Mouse (Mus musculus) liver, adult 2 months (tissue): ENCODE results near the gene Mgat4a. TPM values are rescaled to one million over a fixed set of nuclear protein-coding genes. Genes with fewer than 3 reads are reported as not detected.

Experiments used
- DNase-seq: peaks from one replicate; pipeline ENCODE4 v3.0.0-alpha.2; 2011; ENCODE audit warnings: low read depth, low spot score; ENCODE audit errors: extremely low read depth
- H3K27ac ChIP-seq: fragments of 200-500 bp; replicated peaks from 2 replicates; pipeline ENCODE4 v1.5.1; 2012; ENCODE audit warnings: low read depth, mild to moderate bottlenecking, control low read depth, inconsistent platforms, low read length; ENCODE audit not compliant: insufficient read depth
- H3K27me3 ChIP-seq: fragments of 200-500 bp; 2 replicates; pipeline ENCODE4 v1.6.1; 2012; ENCODE audit warnings: mild to moderate bottlenecking, moderate library complexity, low read length, inconsistent platforms; ENCODE audit not compliant: control insufficient read depth, insufficient read depth
- H3K36me3 ChIP-seq: fragments of 200-500 bp; 2 replicates; pipeline ENCODE4 v1.6.1; 2012; ENCODE audit warnings: low read length, inconsistent platforms; ENCODE audit not compliant: control insufficient read depth, insufficient read depth
- H3K4me1 ChIP-seq: fragments of 200-500 bp; 2 replicates; pipeline ENCODE4 v1.6.1; 2011; ENCODE audit warnings: low read length; ENCODE audit not compliant: control insufficient read depth, insufficient read depth
- H3K4me3 ChIP-seq: fragments of 200-500 bp; 2 replicates; pipeline ENCODE4 v1.5.1; 2011; ENCODE audit warnings: low read depth, mild to moderate bottlenecking, control low read depth, low read length, moderate library complexity; ENCODE audit not compliant: insufficient read depth
- H3K79me2 ChIP-seq: fragments of 200-500 bp; 2 replicates; pipeline ENCODE4 v1.6.1; 2012; ENCODE audit warnings: inconsistent platforms, mild to moderate bottlenecking, low read length, moderate library complexity; ENCODE audit not compliant: control insufficient read depth, insufficient read depth
- H3K9ac ChIP-seq: fragments of 200-500 bp; 2 replicates; pipeline ENCODE4 v1.6.1; 2012; ENCODE audit warnings: low read depth, mild to moderate bottlenecking, control low read depth, inconsistent platforms, low read length
- CTCF ChIP-seq: fragments of 200-500 bp; IDR thresholded peaks from 2 replicates; pipeline ENCODE4 v1.5.1; 2011; ENCODE audit warnings: low read depth, low read length, control low read depth
- POLR2A ChIP-seq: fragments of 200-500 bp; IDR thresholded peaks from 2 replicates; pipeline ENCODE4 v1.6.1; 2011; ENCODE audit warnings: low read length, control low read depth; ENCODE audit not compliant: insufficient read depth; ENCODE audit errors: extremely low read depth
- WGBS: fragments of 180-500 bp; shearing (Covaris S2); methylation state at CpG from one replicate; pipeline ENCODE4 v1.1.7; 2018; 5-methylcytosine and 5-hydroxymethylcytosine counted together
- polyA plus RNA-seq: library from polyadenylated mRNA; depleted of rRNA; stranded (reverse); fragments of >200 nt; gene quantifications from 2 replicates; pipeline ENCODE4 v1.2.3, GENCODE M21; 2012
- total RNA-seq: library from RNA; depleted of rRNA; stranded (reverse); fragments of >200 nt; gene quantifications from 2 replicates; pipeline ENCODE4 v1.2.3, GENCODE M21; 2014

Gene Mgat4a
- total and polyA plus RNA-seq, 2 experiments: 0.21 to 1.5 TPM

DNA sequence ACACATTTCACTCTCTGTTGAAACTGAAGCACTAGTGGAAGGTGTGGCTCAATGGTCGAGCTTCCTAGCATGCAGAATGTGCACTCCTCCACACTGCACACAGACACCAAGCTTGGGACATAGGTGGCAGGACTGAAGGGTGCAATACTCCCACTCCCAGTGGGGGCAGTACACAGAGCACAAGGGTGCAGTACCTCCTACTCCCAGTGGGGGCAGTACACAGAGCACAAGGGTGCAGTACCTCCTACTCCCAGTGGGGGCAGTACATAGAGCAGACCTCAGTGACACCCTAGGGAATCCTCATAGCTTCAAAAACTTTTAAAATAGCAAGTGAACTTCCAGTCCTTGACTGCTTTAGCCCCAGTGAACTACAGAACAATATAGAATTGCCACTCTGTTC, 121.4 kb downstream of the Mgat4a start:
- Histone ChIP-seq H3K27ac (no peak overlapping the region), H3K36me3 (peaks cover 23% of the 10 kb centered on the region), H3K4me3 (no peak overlapping the region), H3K4me1 (peaks cover 2% of the 10 kb centered on the region; the same call in 1 of the 2 replicates), H3K79me2 (peaks cover 3% of the 10 kb centered on the region; the same call in 1 of the 2 replicates), H3K9ac (no peak overlapping the region), H3K27me3 (no peaks in the 10 kb centered on the region)
- TF ChIP-seq CTCF: peak; percentile 90
- TF ChIP-seq POLR2A: no peak
- no peak for DNase-seq
- whole genome bisulfite sequencing: 98% methylated on average over 1 of the region's 1 CpGs

DNA sequence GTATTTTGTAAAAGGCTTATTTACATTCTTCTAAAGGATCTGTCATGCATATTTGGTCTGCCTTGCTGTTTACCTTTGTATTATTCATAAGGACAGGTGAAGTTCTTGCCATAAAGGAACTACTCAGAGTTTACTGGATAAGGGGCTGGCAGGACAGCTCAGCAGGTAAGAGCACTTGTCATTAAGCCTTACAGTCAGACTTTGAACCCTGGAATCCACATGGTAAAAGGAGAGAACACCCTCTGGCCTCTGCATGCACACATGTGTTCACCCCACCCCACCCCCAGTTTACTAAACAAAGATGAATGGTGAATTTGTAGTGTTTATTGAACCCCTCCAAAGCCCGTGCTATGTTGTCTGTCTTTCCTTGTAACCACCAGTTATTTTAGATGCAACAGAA, 125.4 kb downstream of the Mgat4a start:
- WGBS: 80% methylated on average over 1 of the region's 1 CpGs
- no peaks in the 10 kb centered on the region; the same call in 1 of the 2 replicates for H3K79me2 ChIP-seq
- TF ChIP-seq POLR2A (no peak), CTCF (no peak)
- no peak for DNase-seq
- H3K9ac ChIP-seq: no peak overlapping the region
- peaks cover 18% of the 10 kb centered on the region for H3K36me3 ChIP-seq
- H3K4me3 ChIP-seq: no peak overlapping the region
- peaks cover 2% of the 10 kb centered on the region; the same call in 1 of the 2 replicates for H3K4me1 ChIP-seq
- no peak overlapping the region for H3K27ac ChIP-seq
- H3K27me3 ChIP-seq: no peaks in the 10 kb centered on the region

DNA sequence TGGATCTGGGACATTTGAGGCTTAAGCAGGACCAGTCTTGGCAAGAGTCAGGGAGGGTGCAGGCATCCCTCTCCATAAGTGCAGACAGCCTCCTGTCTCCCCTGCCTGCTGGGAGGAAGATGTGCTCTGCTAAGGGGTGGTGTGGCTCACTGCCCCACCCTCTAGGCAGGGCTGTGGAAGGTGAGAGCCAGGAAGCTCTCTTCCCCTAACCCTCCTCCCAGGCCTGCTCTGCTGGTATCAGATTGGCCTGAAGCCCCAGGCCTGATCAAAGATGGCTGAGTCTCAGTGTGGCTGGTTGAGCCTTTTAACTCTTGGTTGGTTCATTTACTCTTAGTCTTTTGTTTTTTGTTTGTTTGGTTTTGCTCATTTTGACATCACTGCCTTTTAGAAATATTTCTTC, 131.2 kb downstream of the Mgat4a start:
- no peak for DNase-seq
- Histone ChIP-seq H3K79me2 (no peaks in the 10 kb centered on the region), H3K9ac (no peak overlapping the region), H3K27me3 (no peaks in the 10 kb centered on the region), H3K36me3 (peaks cover 6% of the 10 kb centered on the region; the same call in 1 of the 2 replicates), H3K4me3 (no peak overlapping the region), H3K4me1 (no peaks in the 10 kb centered on the region), H3K27ac (no peak overlapping the region)
- TF ChIP-seq CTCF (no peak), POLR2A (no peak)

DNA sequence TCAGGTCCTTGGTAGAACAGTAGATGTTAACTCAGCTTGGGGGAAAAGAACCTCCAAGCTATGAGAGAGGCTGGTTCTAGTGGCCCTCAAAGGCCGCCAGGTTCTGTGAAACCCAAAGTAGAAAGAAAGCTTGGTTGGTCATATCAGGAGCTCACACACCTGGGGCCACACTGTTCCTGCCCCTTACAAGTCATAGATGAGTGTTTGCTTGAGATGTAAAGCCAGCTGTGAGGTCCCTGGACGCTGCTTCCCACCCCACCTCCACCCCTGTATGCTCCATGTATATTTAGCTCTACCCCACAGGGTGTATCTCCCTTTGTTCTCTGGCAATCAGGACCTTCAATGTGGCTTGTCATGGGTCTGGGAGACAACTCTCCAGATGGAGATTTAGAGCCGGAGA, 132.1 kb downstream of the Mgat4a start:
- Histone ChIP-seq H3K27me3 (no peaks in the 10 kb centered on the region), H3K9ac (no peak overlapping the region), H3K36me3 (peaks cover 6% of the 10 kb centered on the region; the same call in 1 of the 2 replicates), H3K79me2 (no peaks in the 10 kb centered on the region), H3K4me3 (no peak overlapping the region), H3K4me1 (no peaks in the 10 kb centered on the region), H3K27ac (no peak overlapping the region)
- DNase-seq: no peak
- TF ChIP-seq CTCF: no peak
- TF ChIP-seq POLR2A: no peak
- 83% methylated on average over 3 of the region's 3 CpGs for WGBS

DNA sequence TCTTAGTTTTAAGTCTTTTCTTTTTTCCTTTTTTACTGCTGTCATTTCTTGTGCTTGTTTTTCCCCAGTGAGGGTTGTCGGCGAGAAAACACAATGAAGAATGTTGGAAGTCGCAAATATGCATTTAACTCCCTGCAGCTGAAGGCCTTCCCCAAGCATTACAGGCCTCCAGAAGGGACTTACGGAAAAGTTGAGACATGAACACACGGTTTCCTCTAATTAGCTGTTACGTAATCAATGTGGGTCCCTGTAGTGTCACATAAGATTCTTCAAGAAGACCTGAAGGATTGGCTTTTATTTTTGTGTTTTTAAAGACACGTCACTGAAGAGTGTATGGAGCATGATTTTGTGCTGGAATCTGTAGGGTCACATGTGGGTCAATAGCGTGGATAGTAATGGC, 132.8 kb downstream of the Mgat4a start:
- no peaks in the 10 kb centered on the region for H3K4me1 ChIP-seq
- peaks cover 6% of the 10 kb centered on the region; the same call in 1 of the 2 replicates for H3K36me3 ChIP-seq
- H3K79me2 ChIP-seq: no peaks in the 10 kb centered on the region
- no peak overlapping the region for H3K9ac ChIP-seq
- H3K4me3 ChIP-seq: no peak overlapping the region
- no peaks in the 10 kb centered on the region for H3K27me3 ChIP-seq
- no peak overlapping the region for H3K27ac ChIP-seq
- TF ChIP-seq POLR2A (no peak), CTCF (no peak)
- 89% methylated on average over 8 of the region's 8 CpGs for WGBS
- no peak for DNase-seq

DNA sequence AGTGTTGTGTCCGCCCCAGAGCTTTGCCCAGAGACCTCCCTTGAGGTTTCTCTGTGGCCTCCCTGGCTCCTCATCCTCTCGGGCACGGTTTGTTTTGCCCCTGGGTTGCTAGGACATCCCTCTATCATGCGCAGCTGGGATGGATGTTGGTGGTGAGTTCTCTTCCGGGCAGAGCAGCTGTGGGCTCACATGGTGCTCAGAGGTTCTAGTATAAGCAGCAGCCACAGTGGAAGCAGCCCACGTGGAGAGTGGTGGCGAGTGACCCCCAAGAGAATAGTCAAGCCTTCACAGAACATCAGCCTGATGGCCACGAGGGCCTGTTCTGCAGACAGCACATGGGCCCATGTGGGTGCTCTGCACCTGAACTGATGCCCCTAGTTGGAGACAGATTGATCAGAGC, 133.6 kb downstream of the Mgat4a start:
- TF ChIP-seq CTCF (no peak), POLR2A (no peak)
- Histone ChIP-seq H3K79me2 (no peaks in the 10 kb centered on the region), H3K36me3 (peaks cover 6% of the 10 kb centered on the region; the same call in 1 of the 2 replicates), H3K27me3 (no peaks in the 10 kb centered on the region), H3K27ac (no peak overlapping the region), H3K4me3 (no peak overlapping the region), H3K9ac (no peak overlapping the region), H3K4me1 (no peaks in the 10 kb centered on the region)
- 93% methylated on average over 8 of the region's 8 CpGs for WGBS
- no peak for DNase-seq
